Mouse (Mus musculus): Measurements from ENCODE around the gene Tnfaip1.
"Not testable (repeated sequence)": the region's sequence is repeated elsewhere in the genome, so short reads cannot be mapped to it uniquely, and the experiment has no call there.

The Tnfaip1 gene

GRCm38 (mm10) chr11:78540358-78540757 lies 4.2 kb upstream of the Tnfaip1 start:
- no peak for DNase-seq (ENCODE audit: low read depth, low spot score)

DNA sequence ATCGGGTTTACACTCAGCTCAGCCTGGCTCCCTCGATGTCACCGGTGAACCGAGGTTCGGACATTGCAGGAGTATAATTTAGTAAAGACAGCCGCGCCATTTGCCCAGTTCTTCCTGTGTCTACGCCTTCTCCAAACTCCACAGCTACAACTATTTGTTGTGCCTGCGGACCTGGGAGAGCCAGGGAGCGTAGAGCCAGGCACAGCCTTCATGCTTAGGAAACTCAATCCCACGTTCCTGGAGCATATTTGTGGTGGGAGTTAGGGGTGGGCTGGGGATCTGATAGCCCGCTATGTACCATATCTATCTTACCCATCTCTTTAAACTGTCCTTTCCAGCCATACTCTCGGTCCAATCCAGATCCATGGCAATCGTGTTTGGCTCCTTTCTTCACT lies 555 bp upstream of the Tnfaip1 start:
- no peak for DNase-seq (ENCODE audit: low read depth, low spot score)

GRCm38 (mm10) chr11:78535376-78536079 lies 604 bp downstream of the Tnfaip1 start:
- peak; percentile 65 for DNase-seq (ENCODE audit: low read depth, low spot score)

- no peak for DNase-seq (ENCODE audit: low read depth, low spot score)
Measured at GRCm38 (mm10) chr11:78534516-78534915, 1.6 kb downstream of the Tnfaip1 start.

- DNase-seq (ENCODE audit: low read depth, low spot score) = not testable (repeated sequence)
Measured at GRCm38 (mm10) chr11:78531515-78531914, 4.6 kb downstream of the Tnfaip1 start.

- no peak for DNase-seq (ENCODE audit: low read depth, low spot score)
Measured at GRCm38 (mm10) chr11:78531046-78531445, 5.1 kb downstream of the Tnfaip1 start.

DNA sequence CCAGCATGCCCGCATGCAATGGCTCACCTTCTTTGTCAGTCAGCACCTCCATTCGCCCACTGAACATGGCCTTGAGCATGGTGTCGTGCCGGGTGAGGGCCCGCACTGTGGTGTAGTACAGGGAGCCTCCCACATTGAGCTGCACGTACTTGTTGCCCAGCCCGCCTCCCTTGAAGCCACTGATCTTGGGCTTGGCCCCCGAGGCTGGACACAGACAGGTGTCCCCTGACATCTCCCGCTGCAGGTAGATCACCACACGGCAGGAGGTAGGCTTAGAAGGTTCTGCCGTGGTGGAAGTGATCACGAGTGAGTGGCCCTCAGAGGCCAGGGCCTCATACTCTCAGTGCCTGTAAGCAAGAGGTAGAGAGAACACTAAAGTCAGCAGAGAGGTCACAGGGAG lies 6.1 kb downstream of the Tnfaip1 start:
- no peak for DNase-seq (ENCODE audit: low read depth, low spot score)

DNA sequence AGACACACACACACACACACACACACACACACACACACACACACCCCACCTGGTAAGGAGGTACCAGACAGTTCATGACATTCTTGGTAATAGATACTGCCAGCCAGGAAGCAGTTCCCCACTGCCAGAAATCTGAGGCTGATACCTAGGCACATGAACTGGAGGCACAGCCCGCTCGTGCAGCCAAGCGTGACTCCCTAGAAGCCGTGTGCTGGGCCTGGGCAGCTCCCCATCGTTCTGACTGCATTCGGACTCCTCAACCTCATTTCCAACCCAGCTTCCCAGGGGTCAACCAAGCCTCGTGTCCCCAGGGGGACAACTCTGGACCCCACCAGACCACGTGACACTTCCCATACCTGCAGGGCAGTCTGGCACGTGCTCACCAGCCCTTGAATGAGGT lies 7.4 kb downstream of the Tnfaip1 start:
- no peak for DNase-seq (ENCODE audit: low read depth, low spot score)

DNA sequence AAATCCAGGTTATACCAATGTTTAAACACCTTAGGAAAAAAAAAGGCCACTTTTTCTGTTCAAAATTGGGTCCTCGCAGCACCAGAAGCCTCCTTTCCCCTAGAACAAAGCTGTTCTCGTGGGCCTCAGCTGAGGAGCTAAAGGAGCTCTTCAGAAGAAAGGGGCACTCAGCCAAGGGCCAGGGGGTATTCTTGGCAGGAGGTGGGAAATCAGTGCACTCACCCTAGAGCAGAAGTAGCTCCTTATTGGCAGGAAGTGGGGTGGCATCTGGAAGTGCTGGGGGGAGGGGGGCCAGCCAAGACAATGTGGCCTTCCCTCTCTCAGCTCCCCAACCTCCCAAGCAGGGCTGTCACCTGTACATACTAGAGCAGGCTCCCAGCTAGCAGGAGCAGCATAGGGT lies 11.3 kb downstream of the Tnfaip1 start:
- DNase-seq (ENCODE audit: low read depth, low spot score) = no peak

DNA sequence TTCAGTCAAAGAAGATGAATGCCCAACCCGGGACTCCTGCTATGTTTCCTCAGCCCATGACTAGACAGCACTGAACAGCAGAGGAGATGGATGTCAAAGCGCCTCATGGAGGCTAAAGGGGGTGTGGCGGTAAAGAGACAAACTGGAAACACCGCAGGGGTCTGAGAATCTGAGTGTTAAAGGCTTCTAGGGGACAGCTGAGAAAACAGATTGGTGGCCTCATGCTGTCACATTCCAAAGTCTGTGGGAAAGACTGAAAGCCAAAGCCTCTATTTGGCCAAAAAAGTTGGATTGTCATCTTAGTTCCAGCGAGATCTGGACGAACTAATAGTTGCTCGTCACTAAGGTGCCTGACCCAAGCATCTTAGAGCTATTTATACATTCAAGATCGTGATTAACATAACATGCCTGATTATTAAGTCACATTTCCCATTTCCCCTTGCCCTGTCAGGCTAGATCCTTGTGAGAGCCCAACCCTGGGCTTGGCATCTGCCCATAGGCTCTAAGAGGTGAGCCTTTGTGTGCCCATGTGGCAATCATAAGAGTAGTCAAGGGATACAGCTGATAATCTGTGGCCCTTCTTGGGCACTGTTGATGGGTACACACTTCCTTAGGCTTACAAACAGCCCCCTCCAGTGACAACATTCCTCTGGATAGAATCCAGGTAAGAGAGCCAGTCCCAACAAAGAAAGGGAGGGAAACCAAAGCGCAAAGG lies 12.7 kb downstream of the Tnfaip1 start:
- peak; percentile 35 for DNase-seq (ENCODE audit: low read depth, low spot score)

DNA sequence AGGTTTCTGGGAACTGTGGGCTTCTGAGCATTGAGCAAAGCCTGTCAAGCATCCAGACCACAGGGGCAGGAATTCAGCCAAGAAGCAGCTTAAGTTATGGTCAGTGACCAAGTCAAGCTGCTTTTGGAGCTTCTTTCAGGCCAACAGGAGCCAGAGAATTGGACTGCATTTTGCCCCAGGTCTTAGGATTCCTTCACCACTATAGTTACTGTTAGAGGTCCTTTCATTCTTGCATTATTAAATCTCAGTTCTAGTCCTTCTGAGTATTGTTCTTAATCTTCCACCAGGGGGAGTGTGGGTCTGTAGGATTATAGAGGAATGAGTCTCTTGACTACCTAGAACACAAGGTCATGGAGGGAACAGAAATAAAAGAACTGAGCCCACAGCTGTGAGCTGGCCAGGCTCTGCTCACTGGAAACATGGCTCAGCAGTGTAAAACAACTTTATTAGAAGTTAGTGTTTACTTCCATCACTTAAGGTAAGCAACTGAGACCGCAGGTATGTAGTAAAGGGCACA lies 13.6 kb downstream of the Tnfaip1 start:
- DNase-seq (ENCODE audit: low read depth, low spot score) = peak; percentile 40

DNA sequence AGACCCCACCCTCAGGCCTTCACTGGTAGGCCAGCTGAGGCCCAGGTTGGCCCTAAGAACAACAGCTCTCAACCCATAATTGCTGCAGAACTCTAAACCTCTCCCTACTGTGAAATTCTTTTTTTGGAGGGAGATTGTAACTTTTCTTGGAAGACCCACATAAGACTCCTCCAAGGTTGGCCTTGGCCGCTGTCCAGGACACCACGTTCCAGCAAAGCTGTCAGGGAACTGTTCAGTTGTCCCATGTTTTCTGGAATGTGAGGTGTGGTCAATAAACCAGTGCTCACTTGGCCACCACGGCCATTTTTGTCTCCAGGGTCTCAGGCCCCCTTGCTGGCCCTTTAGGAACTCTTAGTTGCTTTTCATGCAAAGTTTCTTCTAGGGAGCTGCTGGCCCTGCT lies 14.3 kb downstream of the Tnfaip1 start:
- no peak for DNase-seq (ENCODE audit: low read depth, low spot score)

DNA sequence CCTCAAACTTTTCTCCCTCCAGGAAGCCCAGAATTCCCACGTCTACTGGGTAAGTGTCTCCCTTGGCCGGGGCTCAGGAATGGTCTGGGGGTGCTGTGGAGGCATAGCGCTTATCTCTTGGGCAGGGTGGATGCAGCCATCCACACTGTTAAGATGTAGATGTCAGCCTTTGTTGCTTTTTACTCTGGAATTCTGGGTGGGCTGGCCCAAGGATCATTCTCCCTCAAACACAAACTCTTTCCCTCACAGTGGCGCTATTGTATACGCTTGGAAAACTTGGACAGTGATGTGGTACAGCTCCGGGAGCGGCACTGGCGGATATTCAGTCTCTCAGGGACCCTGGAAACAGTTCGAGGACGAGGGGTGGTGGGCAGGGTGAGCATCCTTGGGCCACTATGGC lies 17.2 kb downstream of the Tnfaip1 start:
- no peak for DNase-seq (ENCODE audit: low read depth, low spot score)

- DNase-seq (ENCODE audit: low read depth, low spot score) = no peak
Measured at GRCm38 (mm10) chr11:78515549-78516325, 20.4 kb downstream of the Tnfaip1 start.

DNA sequence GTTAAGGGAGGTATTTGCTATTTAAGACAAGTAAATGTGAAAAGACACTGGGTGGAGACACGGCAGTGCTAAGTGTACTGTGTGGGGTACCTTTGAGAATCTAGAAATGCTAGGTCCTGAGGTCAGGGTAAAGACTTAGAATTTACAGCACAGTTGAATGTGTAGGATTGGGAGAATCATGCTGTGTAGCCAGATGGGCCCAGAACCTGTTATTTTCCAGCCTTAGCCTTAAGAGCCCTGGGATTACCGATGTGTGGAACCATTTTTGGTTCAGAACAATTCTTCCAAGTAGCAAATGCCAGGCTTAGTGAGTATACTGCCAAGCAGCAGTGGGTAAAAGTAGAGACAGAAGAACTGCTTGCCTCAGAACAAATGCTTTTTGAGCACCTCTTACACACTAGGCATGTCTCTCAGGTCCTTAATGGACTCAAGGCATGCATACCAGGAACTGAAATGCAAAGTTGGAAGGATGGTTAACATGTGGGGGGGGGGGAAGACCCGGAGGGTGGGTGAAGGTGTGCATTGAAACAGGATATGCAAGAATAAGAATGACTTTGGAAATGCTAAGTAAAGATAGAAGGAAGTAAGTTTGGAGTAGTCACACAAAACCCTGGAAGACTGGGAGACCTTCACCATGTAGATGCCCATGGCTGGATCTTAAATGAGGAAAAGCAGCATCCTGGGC lies 22.9 kb downstream of the Tnfaip1 start:
- DNase-seq (ENCODE audit: low read depth, low spot score) = peak; percentile 73

- peak; percentile 97 for DNase-seq (ENCODE audit: low read depth, low spot score)
Measured at GRCm38 (mm10) chr11:78512025-78512957, 23.8 kb downstream of the Tnfaip1 start, which contains the start of the genes Tmem199 and Poldip2. Gene Tmem199 (minus strand): TSS chr11:78512172. Gene Poldip2 (plus strand): TSS chr11:78512193.

DNA sequence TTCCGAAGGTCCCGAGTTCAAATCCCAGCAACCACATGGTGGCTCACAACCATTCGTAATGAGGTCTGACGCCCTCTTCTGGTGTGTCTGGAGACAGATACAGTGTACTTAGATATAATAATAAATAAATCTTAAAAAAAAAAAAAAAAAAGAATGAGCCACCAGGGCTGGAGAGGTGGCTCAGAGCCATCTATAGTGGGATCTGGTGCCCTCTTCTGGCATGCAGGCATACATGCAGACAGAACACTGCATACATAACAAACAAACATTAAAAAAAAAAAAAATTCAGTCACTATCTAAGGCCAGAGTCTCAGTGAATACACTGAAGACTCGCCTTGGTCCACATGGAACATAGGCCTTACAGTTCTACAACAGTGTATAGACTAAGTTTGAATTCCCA lies 27.0 kb downstream of the Tnfaip1 start:
- peak; percentile 48 for DNase-seq (ENCODE audit: low read depth, low spot score)

GRCm38 (mm10) chr11:78505430-78505829 lies 30.7 kb downstream of the Tnfaip1 start:
- no peak for DNase-seq (ENCODE audit: low read depth, low spot score)

- DNase-seq (ENCODE audit: low read depth, low spot score) = peak; percentile 96
Measured at GRCm38 (mm10) chr11:78502909-78503650, 33.1 kb downstream of the Tnfaip1 start, which contains the start of gene Sebox. Gene Sebox (plus strand): TSS chr11:78503447.

DNA sequence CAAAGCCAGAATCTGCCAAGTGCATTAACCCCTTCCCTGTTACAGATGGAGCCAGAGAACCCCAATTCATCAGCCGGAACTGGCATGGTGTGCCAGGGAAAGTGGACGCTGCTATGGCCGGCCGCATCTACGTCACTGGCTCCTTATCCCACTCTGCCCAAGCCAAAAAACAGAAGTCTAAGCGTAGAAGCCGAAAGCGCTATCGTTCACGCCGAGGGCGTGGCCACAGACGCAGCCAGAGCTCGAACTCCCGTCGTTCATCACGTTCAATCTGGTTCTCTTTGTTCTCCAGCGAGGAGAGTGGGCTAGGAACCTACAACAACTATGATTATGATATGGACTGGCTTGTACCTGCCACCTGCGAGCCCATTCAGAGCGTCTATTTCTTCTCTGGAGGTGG lies 34.6 kb downstream of the Tnfaip1 start:
- DNase-seq (ENCODE audit: low read depth, low spot score) = no peak
